Mouse (Mus musculus) MEL (cell line): ENCODE measurements at regions not wholly inside any gene's neighbourhood (a gene's known extent, or its start where the extent isn't known, plus 50 kb on each side); places are given as distances from the start of the nearest gene placed in this dataset.

Experiments
- DNase-seq: peaks from one replicate; pipeline ENCODE4 v3.0.0; 2011; ENCODE audit warnings: low read depth, low spot score
- H3K27ac ChIP-seq: 2 replicates; pipeline ENCODE4 v1.5.1; 2012; ENCODE audit warnings: low read depth, mild to moderate bottlenecking, control low read depth, low read length, moderate library complexity; ENCODE audit not compliant: control insufficient read depth
- H3K27me3 ChIP-seq, 2 experiments: fragments of 150-350 bp in 1 of 2; sonication (generic) in 1 of 2; 2 replicates each; pipeline ENCODE4 v1.6.1; 2012; ENCODE audit warnings: low read length in 2 of 2, mild to moderate bottlenecking in 2 of 2, improper control_type of control experiment in 1 of 2, moderate library complexity in 1 of 2; ENCODE audit not compliant: insufficient read depth in 2 of 2, control insufficient read depth in 1 of 2
- H3K36me3 ChIP-seq, 2 experiments: 2 replicates each; pipeline ENCODE4 v1.6.1; 2012 to 2014; ENCODE audit warnings: low read length in 2 of 2, improper control_type of control experiment in 1 of 2, inconsistent platforms in 1 of 2, mild to moderate bottlenecking in 1 of 2; ENCODE audit not compliant: insufficient read depth in 2 of 2, control insufficient read depth in 1 of 2
- H3K4me1 ChIP-seq, 2 experiments: fragments of 150-350 bp in 1 of 2; sonication (generic) in 1 of 2; 2 replicates each; pipeline ENCODE4 v1.6.1; 2012; ENCODE audit warnings: low read length in 2 of 2, improper control_type of control experiment in 1 of 2, mild to moderate bottlenecking in 1 of 2; ENCODE audit not compliant: insufficient read depth in 2 of 2, control insufficient read depth in 1 of 2
- H3K4me3 ChIP-seq, 2 experiments: fragments of 150-350 bp in 1 of 2; sonication (generic) in 1 of 2; 2 replicates each; pipeline ENCODE4 v1.5.1; 2012; ENCODE audit warnings: low read depth in 2 of 2, low read length in 2 of 2, mild to moderate bottlenecking in 2 of 2, moderate library complexity in 2 of 2, control low read depth in 1 of 2, improper control_type of control experiment in 1 of 2; ENCODE audit not compliant: control insufficient read depth in 1 of 2, insufficient read depth in 1 of 2
- H3K79me2 ChIP-seq: 2 replicates; pipeline ENCODE4 v1.6.1; 2012; ENCODE audit warnings: mild to moderate bottlenecking, low read length, moderate library complexity; ENCODE audit not compliant: control insufficient read depth, poor library complexity, insufficient read depth
- H3K9ac ChIP-seq: 2 replicates; pipeline ENCODE4 v1.6.1; 2012; ENCODE audit warnings: low read depth, mild to moderate bottlenecking, control low read depth, low read length, moderate library complexity; ENCODE audit not compliant: control insufficient read depth, poor library complexity, severe bottlenecking
- H3K9me3 ChIP-seq: fragments of 150-350 bp; sonication (generic); replicated peaks from 2 replicates; pipeline ENCODE4 v1.6.1; 2012; ENCODE audit warnings: mild to moderate bottlenecking, low read length, improper control_type of control experiment, moderate library complexity; ENCODE audit not compliant: insufficient read depth
- CHD1 ChIP-seq: IDR thresholded peaks from 2 replicates; pipeline ENCODE4 v1.6.1; 2012; ENCODE audit warnings: low read depth, mild to moderate bottlenecking, inconsistent platforms, low read length, improper control_type of control experiment
- CTCF ChIP-seq, 3 experiments: IDR thresholded peaks in 2 of 3; conservative IDR thresholded peaks in 1 of 3; 2 replicates each; pipeline ENCODE4 v1.5.1; 2011 to 2012; ENCODE audit warnings: low read length in 3 of 3, low read depth in 2 of 3, mild to moderate bottlenecking in 2 of 3, improper control_type of control experiment in 1 of 3, inconsistent platforms in 1 of 3, mixed read lengths in 1 of 3, moderate library complexity in 1 of 3; ENCODE audit not compliant: control insufficient read depth in 1 of 3, insufficient read depth in 1 of 3, poor library complexity in 1 of 3, severe bottlenecking in 1 of 3
- E2F4 ChIP-seq: IDR thresholded peaks from 2 replicates; pipeline ENCODE4 v1.6.1; 2011; ENCODE audit warnings: low read depth, low read length, improper control_type of control experiment, borderline replicate concordance
- ELF1 ChIP-seq: IDR thresholded peaks from 2 replicates; pipeline ENCODE4 v1.6.1; 2014; ENCODE audit warnings: low read depth, mild to moderate bottlenecking, inconsistent platforms, low read length, improper control_type of control experiment, moderate library complexity
- EP300 ChIP-seq, 2 experiments: IDR thresholded peaks; 2 replicates each; pipeline ENCODE4 v1.6.1; 2011; ENCODE audit warnings: improper control_type of control experiment in 2 of 2, low read length in 2 of 2, low read depth in 1 of 2, mild to moderate bottlenecking in 1 of 2
- GABPA ChIP-seq: IDR thresholded peaks from 2 replicates; pipeline ENCODE4 v1.6.1; 2012; ENCODE audit warnings: low read depth, mild to moderate bottlenecking, inconsistent platforms, low read length, improper control_type of control experiment, moderate library complexity
- GATA1 ChIP-seq: IDR thresholded peaks from 2 replicates; pipeline ENCODE4 v1.6.1; 2011; ENCODE audit warnings: low read depth, low read length, improper control_type of control experiment
- MAZ ChIP-seq: IDR thresholded peaks from 2 replicates; pipeline ENCODE4 v1.6.1; 2012; ENCODE audit warnings: low read depth, mild to moderate bottlenecking, inconsistent platforms, low read length, improper control_type of control experiment
- MEF2A ChIP-seq: IDR thresholded peaks from 2 replicates; pipeline ENCODE4 v1.6.1; 2014; ENCODE audit warnings: low read depth, mild to moderate bottlenecking, inconsistent platforms, low read length, improper control_type of control experiment; ENCODE audit not compliant: poor library complexity, insufficient replicate concordance, severe bottlenecking; ENCODE audit errors: extremely low read depth
- MYB ChIP-seq: IDR thresholded peaks from 2 replicates; pipeline ENCODE4 v1.6.1; 2011; ENCODE audit warnings: mild to moderate bottlenecking, low read depth, low read length, improper control_type of control experiment
- MYC ChIP-seq: IDR thresholded peaks from 2 replicates; pipeline ENCODE4 v1.6.1; 2011; ENCODE audit warnings: low read depth, mild to moderate bottlenecking, low read length, improper control_type of control experiment, moderate library complexity
- NELFE ChIP-seq: IDR thresholded peaks from 2 replicates; pipeline ENCODE4 v1.6.1; 2011; ENCODE audit warnings: low read depth, low read length, improper control_type of control experiment
- NRF1 ChIP-seq: IDR thresholded peaks from 2 replicates; pipeline ENCODE4 v1.6.1; 2014; ENCODE audit warnings: low read depth, mild to moderate bottlenecking, inconsistent platforms, low read length, improper control_type of control experiment, moderate library complexity; ENCODE audit not compliant: poor library complexity, insufficient read depth, severe bottlenecking
- POLR2A ChIP-seq, 2 experiments: IDR thresholded peaks; 2 replicates each; pipeline ENCODE4 v1.6.1; 2011 to 2012; ENCODE audit warnings: low read length in 2 of 2, mild to moderate bottlenecking in 2 of 2, control low read depth in 1 of 2, improper control_type of control experiment in 1 of 2, low read depth in 1 of 2, moderate library complexity in 1 of 2; ENCODE audit not compliant: control insufficient read depth in 1 of 2, insufficient read depth in 1 of 2, poor library complexity in 1 of 2
- POLR2AphosphoS5 ChIP-seq: IDR thresholded peaks from 2 replicates; pipeline ENCODE4 v1.6.1; 2012; ENCODE audit warnings: low read depth, borderline replicate concordance, mild to moderate bottlenecking, inconsistent platforms, low read length, moderate library complexity, mixed read lengths
- RAD21 ChIP-seq: IDR thresholded peaks from 2 replicates; pipeline ENCODE4 v1.6.1; 2011; ENCODE audit warnings: mild to moderate bottlenecking, low read depth, low read length, improper control_type of control experiment
- SIN3A ChIP-seq: IDR thresholded peaks from 2 replicates; pipeline ENCODE4 v1.6.1; 2012; ENCODE audit warnings: low read length, improper control_type of control experiment, inconsistent platforms
- SMC3 ChIP-seq: IDR thresholded peaks from 2 replicates; pipeline ENCODE4 v1.6.1; 2011; ENCODE audit warnings: low read depth, low read length, improper control_type of control experiment
- TAL1 ChIP-seq: IDR thresholded peaks from 2 replicates; pipeline ENCODE4 v1.6.1; 2012; ENCODE audit warnings: mild to moderate bottlenecking, inconsistent platforms, low read length, moderate library complexity, mixed read lengths
- UBTF ChIP-seq: IDR thresholded peaks from 2 replicates; pipeline ENCODE4 v1.6.1; 2012; ENCODE audit warnings: low read depth, mild to moderate bottlenecking, inconsistent platforms, low read length, improper control_type of control experiment, moderate library complexity, borderline replicate concordance; ENCODE audit not compliant: insufficient read depth
- USF2 ChIP-seq, 2 experiments: IDR thresholded peaks; 2 replicates each; pipeline ENCODE4 v1.6.1; 2011 to 2012; ENCODE audit warnings: improper control_type of control experiment in 2 of 2, low read length in 2 of 2, borderline replicate concordance in 1 of 2, inconsistent platforms in 1 of 2, low read depth in 1 of 2, mild to moderate bottlenecking in 1 of 2; ENCODE audit not compliant: insufficient read depth in 1 of 2
- ZC3H11A ChIP-seq: IDR thresholded peaks from 2 replicates; pipeline ENCODE4 v1.6.1; 2012; ENCODE audit warnings: low read depth, mild to moderate bottlenecking, inconsistent platforms, low read length, improper control_type of control experiment
- ZKSCAN1 ChIP-seq: IDR thresholded peaks from 2 replicates; pipeline ENCODE4 v1.6.1; 2012; ENCODE audit warnings: low read depth, mild to moderate bottlenecking, inconsistent platforms, low read length, improper control_type of control experiment, moderate library complexity
- ZMIZ1 ChIP-seq: IDR thresholded peaks from 2 replicates; pipeline ENCODE4 v1.6.1; 2012; ENCODE audit warnings: low read depth, mild to moderate bottlenecking, inconsistent platforms, low read length, improper control_type of control experiment, moderate library complexity
- ZNF384 ChIP-seq: IDR thresholded peaks from 2 replicates; pipeline ENCODE4 v1.6.1; 2012; ENCODE audit warnings: low read depth, mild to moderate bottlenecking, inconsistent platforms, low read length, improper control_type of control experiment

GRCm38 (mm10) chr3:31467882-31468281 lies 157.7 kb upstream of the Slc7a14 start:
- Histone ChIP-seq H3K79me2 (no peaks in the 10 kb centered on the region), H3K4me1 (no peaks in the 10 kb centered on the region), H3K4me3 (no peak overlapping the region), H3K36me3 (no peaks in the 10 kb centered on the region), H3K9ac (no peak overlapping the region), H3K27ac (no peak overlapping the region), H3K27me3 (no peaks in the 10 kb centered on the region), H3K9me3 (no peaks in the 10 kb centered on the region)
- DNase-seq: no peak
- TF ChIP-seq ZMIZ1: no peak
- TF ChIP-seq EP300 (IDR thresholded peaks at IDR 0.05; ENCODE audit: low read depth in 1 of 2, low read length in 2 of 2): no peak
- no peak for TF ChIP-seq SIN3A
- no peak for TF ChIP-seq CHD1
- no peak for TF ChIP-seq NELFE
- TF ChIP-seq MYC: no peak
- no peak for TF ChIP-seq POLR2AphosphoS5
- no peak for TF ChIP-seq GABPA
- TF ChIP-seq USF2 (IDR thresholded peaks at IDR 0.05; ENCODE audit: borderline replicate concordance in 1 of 2, insufficient read depth in 1 of 2, low read depth in 1 of 2, low read length in 2 of 2): no peak
- no peak for TF ChIP-seq GATA1
- no peak for TF ChIP-seq ELF1
- TF ChIP-seq TAL1: no peak
- no peak for TF ChIP-seq CTCF (IDR thresholded peaks at IDR 0.05 in 2 of 3, conservative IDR thresholded peaks at IDR 0.05 in 1 of 3; ENCODE audit: control insufficient read depth in 1 of 3, insufficient read depth in 1 of 3, low read depth in 2 of 3, low read length in 3 of 3, poor library complexity in 1 of 3, severe bottlenecking in 1 of 3)
- no peak for TF ChIP-seq RAD21
- TF ChIP-seq MEF2A: no peak
- no peak for TF ChIP-seq E2F4

DNA sequence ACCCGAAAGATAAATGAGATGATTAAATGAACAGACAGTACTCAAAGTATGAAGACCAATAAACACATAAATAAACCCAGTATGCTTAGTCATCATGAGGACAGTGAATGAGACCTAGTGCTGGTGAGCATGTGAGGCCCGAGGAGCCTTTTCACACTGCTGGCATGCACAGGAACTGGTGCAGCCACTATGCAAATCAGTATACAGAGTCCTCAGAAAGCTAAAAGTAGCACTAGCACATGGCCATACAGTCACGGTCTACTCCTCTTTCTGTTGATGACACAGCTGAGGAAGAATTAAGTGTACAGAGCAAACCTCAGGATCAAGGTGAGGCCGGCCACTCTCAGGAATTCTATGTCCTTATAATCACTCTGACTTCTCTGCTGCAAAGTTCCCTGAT lies 154.1 kb upstream of the Slc7a14 start:
- no peaks in the 10 kb centered on the region for H3K4me1 ChIP-seq
- no peak for DNase-seq
- H3K27ac ChIP-seq: no peak overlapping the region
- no peaks in the 10 kb centered on the region for H3K27me3 ChIP-seq
- TF ChIP-seq MEF2A (no peak), ZC3H11A (no peak), NRF1 (no peak), ZNF384 (no peak), SMC3 (no peak), MAZ (no peak), E2F4 (no peak), USF2 (IDR thresholded peaks at IDR 0.05; ENCODE audit: borderline replicate concordance in 1 of 2, insufficient read depth in 1 of 2, low read depth in 1 of 2, low read length in 2 of 2) (no peak), ZKSCAN1 (no peak), CTCF (IDR thresholded peaks at IDR 0.05 in 2 of 3, conservative IDR thresholded peaks at IDR 0.05 in 1 of 3; ENCODE audit: control insufficient read depth in 1 of 3, insufficient read depth in 1 of 3, low read depth in 2 of 3, low read length in 3 of 3, poor library complexity in 1 of 3, severe bottlenecking in 1 of 3) (no peak), POLR2A (IDR thresholded peaks at IDR 0.05; ENCODE audit: control insufficient read depth in 1 of 2, insufficient read depth in 1 of 2, low read depth in 1 of 2, low read length in 2 of 2, poor library complexity in 1 of 2) (no peak), MYB (no peak), RAD21 (no peak), MYC (no peak), UBTF (no peak), SIN3A (no peak)
- no peak overlapping the region for H3K4me3 ChIP-seq
- H3K36me3 ChIP-seq: no peaks in the 10 kb centered on the region
- no peaks in the 10 kb centered on the region for H3K79me2 ChIP-seq
- H3K9ac ChIP-seq: no peak overlapping the region
- no peaks in the 10 kb centered on the region for H3K9me3 ChIP-seq
